Mouse (Mus musculus): ENCODE measurements around the gene Mis18a. TPM values are rescaled to one million over a fixed set of nuclear protein-coding genes. Genes with fewer than 3 reads are reported as not detected.

Gene Mis18a
- polyA plus RNA-seq, 1 experiment from 2014 or later: 29.1 TPM

GRCm38 (mm10) chr16:90760515-90760914 lies 33.3 kb upstream of the Mis18a start:
- Histone ChIP-seq H3K27ac (ENCODE audit: low read depth, low read length) (no peak overlapping the region), H3K4me3 (ENCODE audit: low read depth, low read length) (no peak overlapping the region), H3K9ac (ENCODE audit: low read depth, low read length) (no peak overlapping the region), H3K36me3 (ENCODE audit: control insufficient read depth, insufficient read depth) (peaks cover 50% of the 10 kb centered on the region), H3K9me3 (ENCODE audit: control insufficient read depth) (no peaks in the 10 kb centered on the region), H3K4me1 (replicated peaks; ENCODE audit: control insufficient read depth, insufficient read depth, low read length) (no peaks in the 10 kb centered on the region), H3K4me2 (replicated peaks; ENCODE audit: low read depth) (no peak overlapping the region), H3K27me3 (replicated peaks; ENCODE audit: control insufficient read depth, insufficient read depth, low read length) (no peaks in the 10 kb centered on the region)
- WGBS: 40% methylated on average over 4 of the region's 4 CpGs
- TF ChIP-seq CTCF (IDR thresholded peaks at IDR 0.05; ENCODE audit: low read depth): no peak
- ATAC-seq: no peak

GRCm38 (mm10) chr16:90759335-90759734 lies 32.1 kb upstream of the Mis18a start:
- 57% methylated on average over 3 of the region's 3 CpGs for WGBS
- Histone ChIP-seq H3K36me3 (ENCODE audit: control insufficient read depth, insufficient read depth) (peaks cover 54% of the 10 kb centered on the region; the same call in 1 of the 2 replicates), H3K27me3 (replicated peaks; ENCODE audit: control insufficient read depth, insufficient read depth, low read length) (no peaks in the 10 kb centered on the region), H3K4me3 (ENCODE audit: low read depth, low read length) (no peak overlapping the region), H3K4me1 (replicated peaks; ENCODE audit: control insufficient read depth, insufficient read depth, low read length) (no peaks in the 10 kb centered on the region), H3K4me2 (replicated peaks; ENCODE audit: low read depth) (no peak overlapping the region), H3K27ac (ENCODE audit: low read depth, low read length) (no peak overlapping the region), H3K9ac (ENCODE audit: low read depth, low read length) (no peak overlapping the region), H3K9me3 (ENCODE audit: control insufficient read depth) (no peaks in the 10 kb centered on the region)
- no peak for ATAC-seq
- TF ChIP-seq CTCF (IDR thresholded peaks at IDR 0.05; ENCODE audit: low read depth): no peak

GRCm38 (mm10) chr16:90753386-90753941 lies 26.3 kb upstream of the Mis18a start:
- ATAC-seq: no peak
- Histone ChIP-seq H3K4me3 (ENCODE audit: low read depth, low read length) (no peak overlapping the region), H3K4me2 (replicated peaks; ENCODE audit: low read depth) (no peak overlapping the region), H3K27ac (ENCODE audit: low read depth, low read length) (no peak overlapping the region), H3K4me1 (replicated peaks; ENCODE audit: control insufficient read depth, insufficient read depth, low read length) (no peaks in the 10 kb centered on the region), H3K9me3 (ENCODE audit: control insufficient read depth) (no peaks in the 10 kb centered on the region), H3K9ac (ENCODE audit: low read depth, low read length) (no peak overlapping the region), H3K27me3 (replicated peaks; ENCODE audit: control insufficient read depth, insufficient read depth, low read length) (no peaks in the 10 kb centered on the region), H3K36me3 (ENCODE audit: control insufficient read depth, insufficient read depth) (peaks cover 56% of the 10 kb centered on the region; the same call in 1 of the 2 replicates)
- WGBS: 89% methylated on average over 13 of the region's 13 CpGs
- TF ChIP-seq CTCF (IDR thresholded peaks at IDR 0.05; ENCODE audit: low read depth): no peak

GRCm38 (mm10) chr16:90748169-90748568 lies 21.0 kb upstream of the Mis18a start:
- WGBS: 93% methylated on average over 7 of the region's 7 CpGs

GRCm38 (mm10) chr16:90747143-90747542 lies 19.9 kb upstream of the Mis18a start:
- TF ChIP-seq CTCF (IDR thresholded peaks at IDR 0.05; ENCODE audit: low read depth): no peak
- no peak overlapping the region for H3K4me3 ChIP-seq (ENCODE audit: low read depth, low read length)
- no peak overlapping the region for H3K9ac ChIP-seq (ENCODE audit: low read depth, low read length)
- H3K27ac ChIP-seq (ENCODE audit: low read depth, low read length): no peak overlapping the region
- no peaks in the 10 kb centered on the region for H3K9me3 ChIP-seq (ENCODE audit: control insufficient read depth)
- ATAC-seq: no peak
- no peaks in the 10 kb centered on the region for H3K27me3 ChIP-seq (replicated peaks; ENCODE audit: control insufficient read depth, insufficient read depth, low read length)
- no peaks in the 10 kb centered on the region for H3K4me1 ChIP-seq (replicated peaks; ENCODE audit: control insufficient read depth, insufficient read depth, low read length)
- whole genome bisulfite sequencing: 86% methylated on average over 6 of the region's 6 CpGs
- no peak overlapping the region for H3K4me2 ChIP-seq (replicated peaks; ENCODE audit: low read depth)
- H3K36me3 ChIP-seq (ENCODE audit: control insufficient read depth, insufficient read depth): peaks cover 15% of the 10 kb centered on the region; the same call in 1 of the 2 replicates

More at GRCm38 (mm10) chr16:90748169-90748568, 21.0 kb upstream of the Mis18a start:
- Histone ChIP-seq H3K27me3 (replicated peaks; ENCODE audit: control insufficient read depth, insufficient read depth, low read length) (no peaks in the 10 kb centered on the region), H3K9ac (ENCODE audit: low read depth, low read length) (no peak overlapping the region), H3K9me3 (ENCODE audit: control insufficient read depth) (no peaks in the 10 kb centered on the region), H3K4me3 (ENCODE audit: low read depth, low read length) (no peak overlapping the region), H3K36me3 (ENCODE audit: control insufficient read depth, insufficient read depth) (peaks cover 25% of the 10 kb centered on the region; the same call in 1 of the 2 replicates), H3K27ac (ENCODE audit: low read depth, low read length) (no peak overlapping the region), H3K4me1 (replicated peaks; ENCODE audit: control insufficient read depth, insufficient read depth, low read length) (no peaks in the 10 kb centered on the region), H3K4me2 (replicated peaks; ENCODE audit: low read depth) (no peak overlapping the region)
- no peak for TF ChIP-seq CTCF (IDR thresholded peaks at IDR 0.05; ENCODE audit: low read depth)
- ATAC-seq: no peak

GRCm38 (mm10) chr16:90738092-90738956 lies 11.1 kb upstream of the Mis18a start, which contains the start of gene Mrap:
Gene Mrap, plus strand, starts transcription at chr16:90738207.
- H3K4me3 ChIP-seq (ENCODE audit: low read depth, low read length): no peak within 1 kb of the TSS

More at GRCm38 (mm10) chr16:90738092-90738956, 11.1 kb upstream of the Mis18a start, which contains the start of gene Mrap:
- no peaks in the 10 kb centered on the region for H3K4me1 ChIP-seq (replicated peaks; ENCODE audit: control insufficient read depth, insufficient read depth, low read length)
- H3K27ac ChIP-seq (ENCODE audit: low read depth, low read length): no peak within 1 kb of the TSS
- no peaks in the 10 kb centered on the region for H3K27me3 ChIP-seq (replicated peaks; ENCODE audit: control insufficient read depth, insufficient read depth, low read length)
- TF ChIP-seq CTCF (IDR thresholded peaks at IDR 0.05; ENCODE audit: low read depth): peak; percentile 53
- H3K9me3 ChIP-seq (ENCODE audit: control insufficient read depth): no peaks in the 10 kb centered on the region
- H3K9ac ChIP-seq (ENCODE audit: low read depth, low read length): no peak within 1 kb of the TSS
- H3K4me2 ChIP-seq (replicated peaks; ENCODE audit: low read depth): no peak within 1 kb of the TSS
- H3K36me3 ChIP-seq (ENCODE audit: control insufficient read depth, insufficient read depth): no peaks in the 10 kb centered on the region
- 69% methylated on average over 26 of the region's 26 CpGs for WGBS
- no peak for ATAC-seq
